Mouse (Mus musculus) MEL (cell line): ENCODE measurements around the gene Rxfp1.

ENCODE experiments used
- CHD2 ChIP-seq: IDR thresholded peaks from 2 replicates; pipeline ENCODE4 v1.6.1; 2011; ENCODE audit warnings: low read length, improper control_type of control experiment
- EP300 ChIP-seq, 2 experiments: IDR thresholded peaks; 2 replicates each; pipeline ENCODE4 v1.6.1; 2011; ENCODE audit warnings: improper control_type of control experiment in 2 of 2, low read length in 2 of 2, low read depth in 1 of 2, mild to moderate bottlenecking in 1 of 2
- JUND ChIP-seq: IDR thresholded peaks from 2 replicates; pipeline ENCODE4 v1.6.1; 2011; ENCODE audit warnings: low read depth, mild to moderate bottlenecking, improper control_type of control experiment, low read length
- MAX ChIP-seq: IDR thresholded peaks from 2 replicates; pipeline ENCODE4 v1.6.1; 2011; ENCODE audit warnings: low read length, improper control_type of control experiment
- MYC ChIP-seq: IDR thresholded peaks from 2 replicates; pipeline ENCODE4 v1.6.1; 2011; ENCODE audit warnings: low read depth, mild to moderate bottlenecking, low read length, improper control_type of control experiment, moderate library complexity
- POLR2A ChIP-seq, 2 experiments: IDR thresholded peaks; 2 replicates each; pipeline ENCODE4 v1.6.1; 2011 to 2012; ENCODE audit warnings: low read length in 2 of 2, mild to moderate bottlenecking in 2 of 2, control low read depth in 1 of 2, improper control_type of control experiment in 1 of 2, low read depth in 1 of 2, moderate library complexity in 1 of 2; ENCODE audit not compliant: control insufficient read depth in 1 of 2, insufficient read depth in 1 of 2, poor library complexity in 1 of 2
- SIN3A ChIP-seq: IDR thresholded peaks from 2 replicates; pipeline ENCODE4 v1.6.1; 2012; ENCODE audit warnings: low read length, improper control_type of control experiment, inconsistent platforms
- TCF12 ChIP-seq: IDR thresholded peaks from 2 replicates; pipeline ENCODE4 v1.6.1; 2014; ENCODE audit warnings: low read depth, mild to moderate bottlenecking, inconsistent platforms, low read length, improper control_type of control experiment, moderate library complexity
- ZC3H11A ChIP-seq: IDR thresholded peaks from 2 replicates; pipeline ENCODE4 v1.6.1; 2012; ENCODE audit warnings: low read depth, mild to moderate bottlenecking, inconsistent platforms, low read length, improper control_type of control experiment

GRCm38 (mm10) chr3:79720756-79721484 is 16.8 kb downstream of the Rxfp1 start:
- TF ChIP-seq MAX, result no peak
- no peak for TF ChIP-seq SIN3A
- no peak for TF ChIP-seq MYC
- TF ChIP-seq ZC3H11A, result no peak
- TF ChIP-seq JUND, result no peak
- TF ChIP-seq TCF12, result no peak
- TF ChIP-seq POLR2A (IDR thresholded peaks at IDR 0.05; ENCODE audit: control insufficient read depth in 1 of 2, insufficient read depth in 1 of 2, low read depth in 1 of 2, low read length in 2 of 2, poor library complexity in 1 of 2), result no peak
- no peak for TF ChIP-seq CHD2
- no peak for TF ChIP-seq EP300 (IDR thresholded peaks at IDR 0.05; ENCODE audit: low read depth in 1 of 2, low read length in 2 of 2)
